Mouse (Mus musculus) left cerebral cortex, adult 11 months (tissue): ENCODE results near the gene Siglecf.
"Not testable (repeated sequence)": the region's sequence is repeated elsewhere in the genome, so short reads cannot be mapped to it uniquely, and the experiment has no call there.

Source experiments
- DNase-seq: peaks from one replicate; pipeline ENCODE4 v3.0.0; 2022; ENCODE audit warnings: low spot score

The Siglecf gene

DNA sequence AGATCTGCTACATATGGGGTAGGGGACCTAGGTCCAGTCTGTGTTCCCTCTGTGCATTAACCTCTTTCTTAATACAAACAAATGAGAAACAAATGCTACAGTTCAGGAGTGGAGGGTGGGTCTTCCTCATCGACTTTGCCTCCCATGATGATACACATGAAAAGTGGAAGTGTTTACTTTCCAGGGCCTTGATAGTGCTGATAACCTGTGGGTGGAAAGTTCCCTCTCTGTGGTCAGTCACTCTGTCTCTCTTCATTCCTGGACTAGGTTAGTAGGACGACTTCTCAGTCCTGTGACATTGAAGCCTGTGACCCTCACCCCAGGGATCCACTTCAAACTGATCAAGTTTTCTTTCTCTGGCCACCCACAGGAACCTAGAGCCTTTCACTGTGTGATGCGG lies at the start of gene Siglecf:
Gene Siglecf (plus strand): TSS at position 188 of the 400 bp plus-strand sequence.
- no peak for DNase-seq

DNA sequence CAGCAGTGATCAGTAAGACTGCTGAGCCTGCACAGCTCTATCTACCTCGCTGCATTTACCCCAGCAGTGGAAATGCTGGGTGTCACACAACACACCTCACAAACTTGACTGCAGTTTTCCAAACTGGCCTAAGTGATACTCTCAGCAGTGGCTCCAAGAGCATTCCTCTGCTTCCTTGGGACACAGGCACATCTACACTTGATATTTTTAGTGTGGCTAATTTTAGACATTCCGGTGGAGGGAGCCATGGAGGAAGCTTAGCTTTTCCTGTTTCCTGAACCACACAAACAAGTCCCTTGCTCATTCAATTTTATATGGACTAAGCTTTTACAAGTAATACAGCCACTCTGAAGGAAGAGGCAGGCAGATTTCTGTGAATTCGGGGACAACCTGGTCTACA lies 45.9 kb upstream of the Siglecf start:
- no peak for DNase-seq

- DNase-seq: no peak
Observed at GRCm38 (mm10) chr7:43309069-43309468, 42.1 kb upstream of the Siglecf start.

DNA sequence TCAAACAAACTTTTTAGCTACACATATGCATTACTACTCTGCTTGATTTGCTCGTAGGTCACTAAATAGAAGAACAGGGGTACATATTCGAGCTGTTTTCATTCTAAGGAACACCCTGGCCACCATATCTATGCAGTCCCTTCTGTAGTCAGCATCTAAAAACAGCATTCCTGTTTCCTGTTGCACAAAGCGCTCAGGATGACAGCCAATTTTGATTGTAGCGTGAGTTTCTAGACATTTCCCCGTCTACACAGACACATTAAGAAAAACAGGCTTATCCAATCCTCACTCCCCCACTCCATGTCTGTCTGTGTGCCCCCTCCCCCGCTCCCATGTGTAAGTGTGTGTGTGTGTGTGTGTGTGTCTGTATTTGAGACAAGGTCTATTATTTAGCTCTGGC lies 39.5 kb upstream of the Siglecf start:
- DNase-seq: no peak

DNA sequence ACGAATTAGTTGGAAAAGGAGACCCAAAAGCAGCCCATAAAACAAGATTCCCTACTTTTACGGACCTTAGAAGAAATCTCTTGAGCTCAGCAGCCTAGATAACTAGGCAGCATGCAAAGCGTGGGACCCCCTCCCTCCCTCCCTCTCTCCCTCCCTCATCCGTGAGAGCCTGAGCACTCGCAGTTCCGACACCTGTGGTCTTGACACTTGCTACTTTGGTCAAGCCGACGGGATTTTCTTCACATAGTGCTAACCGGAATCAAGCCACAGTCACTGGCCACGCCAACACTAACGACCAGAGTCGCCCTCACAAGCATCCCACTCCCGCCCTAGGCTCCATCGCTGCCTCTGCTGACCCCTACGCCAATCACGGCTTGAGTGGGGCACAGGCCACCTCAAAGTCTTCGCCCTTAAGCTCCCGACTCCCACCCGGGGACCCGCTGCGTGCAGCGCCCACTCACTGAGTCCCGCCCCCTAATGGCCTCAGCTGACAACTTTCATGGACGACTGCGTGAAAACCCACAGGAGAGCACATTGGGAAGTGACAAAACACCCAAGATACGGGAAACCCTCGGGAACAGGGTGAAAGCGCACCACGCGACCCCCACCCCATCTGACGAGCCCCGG lies 38.6 kb upstream of the Siglecf start:
- DNase-seq: no peak

DNA sequence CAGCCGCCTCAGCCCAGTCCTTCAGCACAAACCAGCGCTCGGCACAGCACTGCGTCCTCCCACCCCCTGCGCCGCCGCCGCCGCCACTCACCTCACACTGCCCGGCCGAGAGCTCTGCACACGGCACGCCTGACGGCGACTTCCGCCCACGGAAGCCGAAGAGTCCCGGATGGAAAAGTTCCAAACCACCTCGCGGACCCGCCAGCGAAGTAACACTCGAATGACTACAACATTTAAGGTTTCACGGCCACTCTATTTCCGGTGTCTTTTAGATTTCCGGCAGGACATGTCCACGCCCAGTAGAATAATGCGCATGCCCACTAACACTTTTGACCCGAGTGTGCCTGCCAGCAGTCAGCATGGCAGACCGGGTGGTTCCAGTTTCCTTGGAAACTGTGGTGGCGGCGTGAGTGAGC lies 38.1 kb upstream of the Siglecf start, which contains the start of gene Zfp715:
Gene Zfp715 (minus strand): TSS at position 282 of the 416 bp plus-strand sequence.
- peak; percentile 92 for DNase-seq

- DNase-seq: no peak
Observed at GRCm38 (mm10) chr7:43326223-43326780, 24.8 kb upstream of the Siglecf start.

DNA sequence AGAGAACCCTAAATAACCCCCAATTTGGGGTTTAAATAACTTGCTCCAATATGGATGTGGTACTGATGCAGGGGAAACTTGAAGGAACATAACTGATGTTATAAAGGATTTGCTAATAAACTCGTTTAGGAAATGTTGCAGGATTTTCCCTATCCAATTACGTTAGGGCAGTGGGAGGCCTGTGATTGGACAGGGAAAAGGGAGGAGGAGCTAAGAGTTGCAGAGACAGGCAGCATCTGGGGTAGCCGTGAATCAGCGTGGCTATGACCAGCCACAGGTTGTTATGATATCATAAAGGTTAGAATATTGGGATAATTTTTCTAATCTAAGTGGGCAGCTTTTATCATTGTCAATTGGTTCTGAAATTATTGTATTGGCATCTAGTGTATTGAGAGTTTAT lies 23.0 kb upstream of the Siglecf start:
- DNase-seq: no peak

- no peak for DNase-seq
Observed at GRCm38 (mm10) chr7:43333203-43333602, 17.9 kb upstream of the Siglecf start.

- DNase-seq: no peak
Observed at GRCm38 (mm10) chr7:43333899-43334298, 17.2 kb upstream of the Siglecf start.

- no peak for DNase-seq
Observed at GRCm38 (mm10) chr7:43340771-43341170, 10.4 kb upstream of the Siglecf start.

- no peak for DNase-seq
Observed at GRCm38 (mm10) chr7:43343191-43343590, 8.0 kb upstream of the Siglecf start.

DNA sequence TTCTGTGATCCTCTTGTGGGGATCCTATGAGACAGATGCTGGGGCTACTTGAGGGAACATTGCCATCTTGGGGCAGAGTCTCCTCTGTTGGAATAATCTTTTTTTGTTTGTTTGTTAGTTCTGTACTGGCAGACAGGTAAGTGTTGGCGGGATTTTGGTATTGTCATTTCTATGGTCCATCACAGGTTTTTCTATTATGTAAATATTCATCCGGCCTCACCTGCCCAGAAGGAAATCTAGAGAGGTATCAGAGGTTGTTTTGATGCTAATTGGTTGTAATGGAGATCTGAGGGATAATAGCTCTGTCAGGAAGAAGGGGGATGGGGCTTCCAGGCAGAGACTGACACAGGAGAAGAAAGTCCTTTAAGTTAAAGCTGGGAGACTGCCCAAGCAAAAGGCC lies 7.1 kb upstream of the Siglecf start:
- DNase-seq: no peak

- no peak for DNase-seq
Observed at GRCm38 (mm10) chr7:43344491-43344890, 6.7 kb upstream of the Siglecf start.

DNA sequence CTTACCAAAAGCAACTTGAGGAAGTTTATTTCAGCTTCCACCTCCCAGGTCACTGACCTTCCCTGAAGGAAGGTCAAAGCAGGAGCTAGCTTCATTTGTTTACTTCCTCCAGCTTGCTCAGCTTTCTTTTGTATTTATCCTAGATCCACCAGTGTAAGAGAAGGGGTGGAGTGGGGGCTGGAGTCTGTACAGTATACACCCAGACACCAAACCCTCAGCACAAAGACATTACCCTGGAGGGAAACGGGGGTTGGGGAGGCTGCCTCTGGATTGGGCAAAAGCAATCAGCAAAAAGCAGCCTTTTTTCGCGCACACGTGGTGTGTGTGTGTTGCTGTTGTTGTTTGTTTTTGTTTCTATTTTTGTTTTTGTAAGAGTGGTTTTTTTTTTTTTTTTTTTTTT lies 5.0 kb upstream of the Siglecf start:
- no peak for DNase-seq

DNA sequence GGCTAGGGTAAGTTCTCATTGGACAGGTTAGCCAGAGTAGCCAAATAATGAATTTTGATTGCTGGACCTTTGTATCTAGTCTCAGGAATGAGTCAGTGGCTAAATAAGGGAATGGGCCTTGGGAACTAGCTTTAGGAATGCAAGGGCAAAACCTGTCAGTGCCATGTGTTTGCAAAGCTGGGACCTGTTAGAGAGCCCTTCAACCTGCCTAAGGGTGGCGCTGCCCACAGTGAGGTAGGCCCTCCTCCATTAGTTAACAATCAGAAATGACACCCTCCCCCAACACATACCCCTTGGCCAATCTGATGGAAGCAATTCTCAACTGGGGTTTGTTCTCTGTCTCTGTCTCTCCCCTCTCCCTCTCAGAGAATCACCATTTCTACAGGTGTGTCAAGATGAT lies 4.6 kb upstream of the Siglecf start:
- no peak for DNase-seq

- not testable (repeated sequence) for DNase-seq
Observed at GRCm38 (mm10) chr7:43349623-43350022, 1.5 kb upstream of the Siglecf start.

- DNase-seq: peak; percentile 9
Observed at GRCm38 (mm10) chr7:43353118-43353517, 2.0 kb downstream of the Siglecf start.

- no peak for DNase-seq
Observed at GRCm38 (mm10) chr7:43353758-43354157, 2.6 kb downstream of the Siglecf start.

DNA sequence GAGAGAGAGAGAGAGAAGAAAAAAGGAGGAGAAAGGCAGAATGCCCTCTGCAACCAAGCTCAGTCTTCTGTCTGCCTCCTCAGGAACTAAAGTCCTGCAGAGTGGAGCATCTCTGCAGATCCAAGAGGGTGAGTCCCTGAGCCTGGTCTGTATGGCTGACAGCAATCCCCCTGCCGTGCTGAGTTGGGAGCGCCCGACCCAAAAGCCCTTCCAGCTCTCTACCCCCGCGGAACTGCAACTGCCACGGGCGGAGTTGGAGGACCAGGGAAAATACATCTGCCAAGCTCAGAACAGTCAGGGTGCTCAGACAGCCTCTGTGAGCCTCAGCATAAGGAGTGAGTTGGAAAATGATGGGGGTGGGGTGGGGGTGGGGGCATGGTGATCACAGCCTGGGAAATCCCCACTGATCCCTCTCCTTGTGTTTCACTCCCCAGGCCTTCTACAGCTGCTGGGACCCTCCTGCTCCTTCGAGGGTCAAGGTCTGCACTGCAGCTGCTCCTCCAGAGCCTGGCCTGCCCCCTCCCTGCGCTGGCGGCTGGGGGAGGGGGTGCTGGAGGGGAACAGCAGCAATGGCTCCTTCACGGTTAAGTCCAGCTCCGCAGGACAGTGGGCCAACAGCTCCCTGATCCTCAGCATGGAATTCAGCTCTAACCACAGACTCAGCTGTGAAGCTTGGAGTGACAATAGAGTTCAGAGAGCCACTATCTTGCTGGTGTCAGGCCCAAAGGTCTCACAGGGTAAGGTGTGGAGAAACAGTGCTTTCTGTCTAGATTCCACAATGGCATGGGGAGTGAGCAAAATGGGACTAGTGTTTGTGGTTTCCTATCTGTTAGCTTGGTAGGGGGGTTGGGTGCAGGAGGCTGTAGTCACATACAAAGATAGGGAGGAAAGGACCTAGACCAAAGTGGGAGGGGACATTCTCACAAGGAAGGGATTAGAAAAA lies 4.0 kb downstream of the Siglecf start:
- no peak for DNase-seq

GRCm38 (mm10) chr7:43358556-43358955 lies 7.4 kb downstream of the Siglecf start:
- DNase-seq: no peak

GRCm38 (mm10) chr7:43361442-43361841 lies 10.3 kb downstream of the Siglecf start:
- no peak for DNase-seq

- no peak for DNase-seq
Observed at GRCm38 (mm10) chr7:43362021-43362420, 10.9 kb downstream of the Siglecf start.
